Mouse (Mus musculus) CH12.LX (cell line): ENCODE data around the gene Olfr1002.

Experiments used
- CTCF ChIP-seq, 2 experiments: IDR thresholded peaks in 1 of 2; conservative IDR thresholded peaks in 1 of 2; 2 replicates each; pipeline ENCODE4 v1.5.1; 2011 to 2012; ENCODE audit warnings: low read depth in 2 of 2, low read length in 2 of 2, improper control_type of control experiment in 1 of 2, inconsistent platforms in 1 of 2, mild to moderate bottlenecking in 1 of 2, moderate library complexity in 1 of 2
- EP300 ChIP-seq: IDR thresholded peaks from 2 replicates; pipeline ENCODE4 v1.6.1; 2011; ENCODE audit warnings: low read length, improper control_type of control experiment
- MAX ChIP-seq: IDR thresholded peaks from 2 replicates; pipeline ENCODE4 v1.6.1; 2011; ENCODE audit warnings: low read length, improper control_type of control experiment
- MAZ ChIP-seq: IDR thresholded peaks from 2 replicates; pipeline ENCODE4 v1.6.1; 2012; ENCODE audit warnings: low read depth, mild to moderate bottlenecking, inconsistent platforms, low read length, improper control_type of control experiment, moderate library complexity
- NRF1 ChIP-seq: IDR thresholded peaks from 2 replicates; pipeline ENCODE4 v1.6.1; 2014; ENCODE audit warnings: low read depth, mild to moderate bottlenecking, inconsistent platforms, low read length, improper control_type of control experiment, moderate library complexity
- POLR2A ChIP-seq: IDR thresholded peaks from 2 replicates; pipeline ENCODE4 v1.6.1; 2011; ENCODE audit warnings: low read depth, mild to moderate bottlenecking, improper control_type of control experiment, low read length
- RAD21 ChIP-seq: IDR thresholded peaks from 2 replicates; pipeline ENCODE4 v1.6.1; 2011; ENCODE audit warnings: low read depth, mild to moderate bottlenecking, low read length, improper control_type of control experiment, moderate library complexity
- SIN3A ChIP-seq: IDR thresholded peaks from 2 replicates; pipeline ENCODE4 v1.6.1; 2012; ENCODE audit warnings: low read length, improper control_type of control experiment, inconsistent platforms
- TBP ChIP-seq: conservative IDR thresholded peaks from 2 replicates; pipeline ENCODE4 v1.6.1; 2011; ENCODE audit warnings: low read depth, low read length, improper control_type of control experiment
- ZNF384 ChIP-seq: IDR thresholded peaks from 2 replicates; pipeline ENCODE4 v1.6.1; 2012; ENCODE audit warnings: low read depth, low read length, improper control_type of control experiment, inconsistent platforms

DNA sequence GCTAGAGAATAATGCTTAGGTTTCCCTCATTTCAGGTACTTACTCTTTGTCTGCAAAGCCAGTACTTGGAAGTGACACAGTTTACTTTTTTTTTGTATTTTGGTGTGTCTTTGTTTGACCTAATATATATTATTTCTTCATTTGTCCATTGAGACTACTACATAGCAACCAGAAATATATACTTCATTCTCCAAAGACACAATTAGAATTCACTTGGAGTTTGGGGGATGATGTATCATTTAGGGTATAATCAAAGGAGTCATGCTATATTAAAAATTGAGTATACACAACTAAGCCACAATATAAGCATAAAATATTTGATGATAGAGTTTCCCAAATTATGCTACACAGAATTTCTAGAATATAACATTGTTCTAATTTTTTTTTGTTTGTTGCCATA, 28.2 kb upstream of the Olfr1002 start, which contains the start of gene Olfr1006:
- no peak for TF ChIP-seq CTCF (conservative IDR thresholded peaks at IDR 0.05 in 1 of 2, IDR thresholded peaks at IDR 0.05 in 1 of 2; ENCODE audit: low read depth in 2 of 2, low read length in 2 of 2)
- no peak for TF ChIP-seq EP300
- TF ChIP-seq POLR2A = no peak
- no peak for TF ChIP-seq MAZ
- TF ChIP-seq MAX = no peak
- TF ChIP-seq RAD21 = no peak
- TF ChIP-seq SIN3A = no peak
- TF ChIP-seq TBP = no peak
- TF ChIP-seq NRF1 = no peak
- no peak for TF ChIP-seq ZNF384
